Mouse (Mus musculus): ENCODE results near the gene D430019H16Rik. TPM values are rescaled to one million over a fixed set of nuclear protein-coding genes. Genes with fewer than 3 reads are reported as not detected.

The D430019H16Rik gene
- total and polyA plus RNA-seq, 3 experiments = not detected

- H3K36me3 ChIP-seq (ENCODE audit: control insufficient read depth in 1 of 2, insufficient read depth in 2 of 2, low read length in 2 of 2) = no peaks in the 10 kb centered on the region
- H3K9ac ChIP-seq (ENCODE audit: control insufficient read depth, low read depth, low read length, poor library complexity, severe bottlenecking) = no peak overlapping the region
- no peak for DNase-seq (ENCODE audit: low read depth, low spot score)
- H3K4me3 ChIP-seq (ENCODE audit: control insufficient read depth in 1 of 2, insufficient read depth in 1 of 2, low read depth in 2 of 2, low read length in 2 of 2) = no peak overlapping the region
- no peak for TF ChIP-seq POLR2A (IDR thresholded peaks at IDR 0.05; ENCODE audit: control insufficient read depth in 1 of 2, insufficient read depth in 1 of 2, low read depth in 1 of 2, low read length in 2 of 2, poor library complexity in 1 of 2)
- TF ChIP-seq TBP (IDR thresholded peaks at IDR 0.05; ENCODE audit: low read depth, low read length) = no peak
- no peak for TF ChIP-seq CTCF (IDR thresholded peaks at IDR 0.05 in 2 of 3, conservative IDR thresholded peaks at IDR 0.05 in 1 of 3; ENCODE audit: control insufficient read depth in 1 of 3, insufficient read depth in 1 of 3, low read depth in 2 of 3, low read length in 3 of 3, poor library complexity in 1 of 3, severe bottlenecking in 1 of 3)
- TF ChIP-seq POLR2AphosphoS2 (IDR thresholded peaks at IDR 0.05; ENCODE audit: low read length) = no peak
- no peak for TF ChIP-seq ETS1 (IDR thresholded peaks at IDR 0.05; ENCODE audit: low read depth, low read length)
- no peak for TF ChIP-seq SIN3A (IDR thresholded peaks at IDR 0.05; ENCODE audit: low read length)
- no peak for TF ChIP-seq MYB (IDR thresholded peaks at IDR 0.05; ENCODE audit: low read depth, low read length)
- TF ChIP-seq ZNF384 (IDR thresholded peaks at IDR 0.05; ENCODE audit: low read depth, low read length) = no peak
- no peaks in the 10 kb centered on the region for H3K27me3 ChIP-seq (ENCODE audit: control insufficient read depth in 1 of 2, insufficient read depth in 2 of 2, low read length in 2 of 2)
- no peaks in the 10 kb centered on the region for H3K4me1 ChIP-seq (ENCODE audit: control insufficient read depth in 1 of 2, insufficient read depth in 2 of 2, low read length in 2 of 2)
- no peaks in the 10 kb centered on the region for H3K9me3 ChIP-seq (replicated peaks; ENCODE audit: insufficient read depth, low read length)
- no peak overlapping the region for H3K27ac ChIP-seq (ENCODE audit: control insufficient read depth, low read depth, low read length)
- H3K79me2 ChIP-seq (ENCODE audit: control insufficient read depth, insufficient read depth, low read length, poor library complexity) = no peaks in the 10 kb centered on the region
These were observed 21.8 kb upstream of the D430019H16Rik start for GRCm38 (mm10) chr12:105431872-105432271.

DNA sequence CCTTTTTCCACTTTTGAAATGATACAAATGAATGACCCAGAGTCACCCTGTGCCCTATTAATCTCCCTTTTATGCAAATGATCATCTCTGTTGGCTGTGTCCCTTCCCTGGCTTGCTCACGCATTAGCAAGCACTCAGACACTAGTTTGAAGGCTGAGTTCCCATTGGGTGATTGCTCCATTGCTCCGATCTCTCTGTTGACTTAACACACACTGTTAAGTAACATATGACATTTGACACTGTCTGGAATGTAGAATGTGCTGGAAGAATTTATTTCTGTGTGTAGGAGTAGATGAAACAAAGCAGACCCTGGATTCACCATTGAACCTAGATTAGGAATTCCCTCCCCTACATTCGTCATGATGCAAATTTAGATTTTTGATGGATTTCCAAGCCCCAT is 20.8 kb upstream of the D430019H16Rik start:
- H3K9ac ChIP-seq (ENCODE audit: control insufficient read depth, low read depth, low read length, poor library complexity, severe bottlenecking) = no peak overlapping the region
- H3K4me3 ChIP-seq (ENCODE audit: control insufficient read depth in 1 of 2, insufficient read depth in 1 of 2, low read depth in 2 of 2, low read length in 2 of 2) = no peak overlapping the region
- no peaks in the 10 kb centered on the region for H3K79me2 ChIP-seq (ENCODE audit: control insufficient read depth, insufficient read depth, low read length, poor library complexity)
- H3K36me3 ChIP-seq (ENCODE audit: control insufficient read depth in 1 of 2, insufficient read depth in 2 of 2, low read length in 2 of 2) = no peaks in the 10 kb centered on the region
- H3K27ac ChIP-seq (ENCODE audit: control insufficient read depth, low read depth, low read length) = no peak overlapping the region
- H3K4me1 ChIP-seq (ENCODE audit: control insufficient read depth in 1 of 2, insufficient read depth in 2 of 2, low read length in 2 of 2) = no peaks in the 10 kb centered on the region
- no peaks in the 10 kb centered on the region for H3K9me3 ChIP-seq (replicated peaks; ENCODE audit: insufficient read depth, low read length)
- no peaks in the 10 kb centered on the region for H3K27me3 ChIP-seq (ENCODE audit: control insufficient read depth in 1 of 2, insufficient read depth in 2 of 2, low read length in 2 of 2)
- no peak for DNase-seq (ENCODE audit: low read depth, low spot score)
- no peak for TF ChIP-seq KAT2A (conservative IDR thresholded peaks at IDR 0.05; ENCODE audit: low read depth, low read length)
- TF ChIP-seq ZKSCAN1 (IDR thresholded peaks at IDR 0.05; ENCODE audit: low read depth, low read length) = no peak

DNA sequence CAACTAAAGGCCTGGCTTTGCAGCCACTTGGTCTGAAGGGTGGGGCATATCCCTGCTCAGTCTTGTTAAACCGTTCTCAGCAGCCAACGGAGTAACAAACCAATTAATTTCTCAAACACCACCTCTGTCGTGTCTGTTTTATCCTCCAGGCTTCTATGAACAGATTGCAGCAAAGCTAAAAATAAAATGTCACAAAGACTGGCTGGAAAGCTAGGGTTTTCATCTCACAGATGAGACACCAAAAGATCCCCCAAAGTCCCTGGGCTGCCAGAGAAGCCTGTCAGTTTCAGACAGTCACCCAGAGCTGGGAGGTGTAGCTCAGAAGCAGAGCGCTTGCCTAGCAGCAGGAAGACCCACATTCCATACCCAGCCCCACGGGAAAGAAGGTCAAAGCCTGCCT is 15.4 kb upstream of the D430019H16Rik start:
- no peak for DNase-seq (ENCODE audit: low read depth, low spot score)
- Histone ChIP-seq H3K4me1 (ENCODE audit: control insufficient read depth in 1 of 2, insufficient read depth in 2 of 2, low read length in 2 of 2) (no peaks in the 10 kb centered on the region), H3K79me2 (ENCODE audit: control insufficient read depth, insufficient read depth, low read length, poor library complexity) (no peaks in the 10 kb centered on the region), H3K27me3 (ENCODE audit: control insufficient read depth in 1 of 2, insufficient read depth in 2 of 2, low read length in 2 of 2) (no peaks in the 10 kb centered on the region), H3K27ac (ENCODE audit: control insufficient read depth, low read depth, low read length) (no peak overlapping the region), H3K4me3 (ENCODE audit: control insufficient read depth in 1 of 2, insufficient read depth in 1 of 2, low read depth in 2 of 2, low read length in 2 of 2) (no peak overlapping the region), H3K36me3 (ENCODE audit: control insufficient read depth in 1 of 2, insufficient read depth in 2 of 2, low read length in 2 of 2) (no peaks in the 10 kb centered on the region), H3K9ac (ENCODE audit: control insufficient read depth, low read depth, low read length, poor library complexity, severe bottlenecking) (no peak overlapping the region), H3K9me3 (replicated peaks; ENCODE audit: insufficient read depth, low read length) (no peaks in the 10 kb centered on the region)
- no peak for TF ChIP-seq MAFK (IDR thresholded peaks at IDR 0.05; ENCODE audit: borderline replicate concordance, low read depth, low read length)
- TF ChIP-seq MYC (IDR thresholded peaks at IDR 0.05; ENCODE audit: low read depth, low read length) = no peak
- no peak for TF ChIP-seq CTCF (IDR thresholded peaks at IDR 0.05 in 2 of 3, conservative IDR thresholded peaks at IDR 0.05 in 1 of 3; ENCODE audit: control insufficient read depth in 1 of 3, insufficient read depth in 1 of 3, low read depth in 2 of 3, low read length in 3 of 3, poor library complexity in 1 of 3, severe bottlenecking in 1 of 3)
- no peak for TF ChIP-seq NELFE (IDR thresholded peaks at IDR 0.05; ENCODE audit: low read depth, low read length)
- TF ChIP-seq POLR2AphosphoS5 (IDR thresholded peaks at IDR 0.05; ENCODE audit: borderline replicate concordance, low read depth, low read length) = no peak
- TF ChIP-seq KAT2A (conservative IDR thresholded peaks at IDR 0.05; ENCODE audit: low read depth, low read length) = no peak
- no peak for TF ChIP-seq ELF1 (IDR thresholded peaks at IDR 0.05; ENCODE audit: low read depth, low read length)
- TF ChIP-seq E2F4 (IDR thresholded peaks at IDR 0.05; ENCODE audit: borderline replicate concordance, low read depth, low read length) = no peak
- TF ChIP-seq MYB (IDR thresholded peaks at IDR 0.05; ENCODE audit: low read depth, low read length) = no peak
- TF ChIP-seq ZC3H11A (IDR thresholded peaks at IDR 0.05; ENCODE audit: low read depth, low read length) = no peak
- no peak for TF ChIP-seq MAZ (IDR thresholded peaks at IDR 0.05; ENCODE audit: low read depth, low read length)
- TF ChIP-seq MAX (IDR thresholded peaks at IDR 0.05; ENCODE audit: low read length) = no peak
- TF ChIP-seq SMC3 (IDR thresholded peaks at IDR 0.05; ENCODE audit: low read depth, low read length) = no peak
- TF ChIP-seq ZNF384 (IDR thresholded peaks at IDR 0.05; ENCODE audit: low read depth, low read length) = no peak
- TF ChIP-seq ZKSCAN1 (IDR thresholded peaks at IDR 0.05; ENCODE audit: low read depth, low read length) = no peak
- no peak for TF ChIP-seq TBP (IDR thresholded peaks at IDR 0.05; ENCODE audit: low read depth, low read length)

Data from MEL (cell line).